Mouse (Mus musculus) G1E (cell line): Measurements from ENCODE around the gene Siah3. TPM values are rescaled to one million over a fixed set of nuclear protein-coding genes. Genes with fewer than 3 reads are reported as not detected.
"Not testable (repeated sequence)": the region's sequence is repeated elsewhere in the genome, so short reads cannot be mapped to it uniquely, and the experiment has no call there.

ENCODE experiments used
- ATAC-seq: 2 replicates; pipeline ENCODE4 v1.8.0; 2016; ENCODE audit warnings: mild to moderate bottlenecking; ENCODE audit not compliant: insufficient number of reproducible peaks, poor library complexity, low FRiP score, severe bottlenecking; ENCODE audit errors: extremely low read depth
- DNase-seq: peaks from one replicate; pipeline ENCODE4 v3.0.0; 2012; ENCODE audit warnings: low spot score
- H3K27me3 ChIP-seq: 2 replicates; pipeline ENCODE4 v1.6.1; 2012; ENCODE audit warnings: mild to moderate bottlenecking, low read length, inconsistent platforms; ENCODE audit not compliant: insufficient read depth
- H3K36me3 ChIP-seq: replicated peaks from 2 replicates; pipeline ENCODE3; 2012; ENCODE audit warnings: mild to moderate bottlenecking, inconsistent platforms
- H3K4me1 ChIP-seq: 2 replicates; pipeline ENCODE4 v1.6.1; 2012; ENCODE audit warnings: low read depth, low read length, inconsistent platforms, mixed read lengths; ENCODE audit not compliant: insufficient read depth
- H3K4me3 ChIP-seq: 2 replicates; pipeline ENCODE4 v1.5.1; 2012; ENCODE audit warnings: low read depth, mild to moderate bottlenecking, inconsistent platforms, low read length, moderate library complexity, mixed read lengths
- H3K9me3 ChIP-seq: replicated peaks from 2 replicates; pipeline ENCODE4 v1.6.1; 2012; ENCODE audit warnings: inconsistent platforms
- CTCF ChIP-seq: IDR thresholded peaks from 2 replicates; pipeline ENCODE4 v1.5.1; 2012; ENCODE audit warnings: low read depth, low read length, inconsistent platforms, mixed read lengths
- GATA1 ChIP-seq: IDR thresholded peaks from 2 replicates; pipeline ENCODE4 v1.6.1; 2012; ENCODE audit warnings: borderline replicate concordance, low read length, inconsistent platforms, mixed read lengths
- GATA2 ChIP-seq: IDR thresholded peaks from 2 replicates; pipeline ENCODE4 v1.6.1; 2012; ENCODE audit warnings: low read depth, low read length, inconsistent platforms, borderline replicate concordance
- POLR2AphosphoS5 ChIP-seq: IDR thresholded peaks from 2 replicates; pipeline ENCODE4 v1.6.1; 2012; ENCODE audit warnings: low read depth, low read length, inconsistent platforms; ENCODE audit not compliant: insufficient replicate concordance
- TAL1 ChIP-seq: conservative IDR thresholded peaks from 2 replicates; pipeline ENCODE4 v1.6.1; 2012; ENCODE audit warnings: low read depth, low read length, inconsistent platforms, mixed read lengths
- polyA plus RNA-seq: library from polyadenylated mRNA; stranded (reverse); fragments of >175 nt; gene quantifications from 2 replicates; pipeline ENCODE4 v1.2.3, GENCODE M21; 2012
- total RNA-seq, 2 experiments: library from RNA; stranded (forward) in 1 of 2; stranded (reverse) in 1 of 2; fragments of 200-1000 nt in 1 of 2; fragments of >200 nt in 1 of 2; fragmentation: Nextera tagmentation in 1 of 2; gene quantifications; 2 replicates each; pipeline ENCODE4 v1.2.3; 2014 to 2017

Gene Siah3
- total and polyA plus RNA-seq, 3 experiments: 0.11 TPM; not detected in 2

- ATAC-seq (no peak), DNase-seq (no peak)
- Histone ChIP-seq H3K36me3 (no peaks in the 10 kb centered on the region), H3K4me1 (no peaks in the 10 kb centered on the region), H3K4me3 (no peak overlapping the region), H3K27me3 (peaks cover 3% of the 10 kb centered on the region; the same call in 1 of the 2 replicates), H3K9me3 (no peaks in the 10 kb centered on the region)
- TF ChIP-seq GATA1: no peak
- TF ChIP-seq CTCF: no peak
- no peak for TF ChIP-seq POLR2AphosphoS5
- TF ChIP-seq TAL1: no peak
- no peak for TF ChIP-seq GATA2
Measured at GRCm38 (mm10) chr14:75431173-75431786, 24.5 kb upstream of the Siah3 start.

DNA sequence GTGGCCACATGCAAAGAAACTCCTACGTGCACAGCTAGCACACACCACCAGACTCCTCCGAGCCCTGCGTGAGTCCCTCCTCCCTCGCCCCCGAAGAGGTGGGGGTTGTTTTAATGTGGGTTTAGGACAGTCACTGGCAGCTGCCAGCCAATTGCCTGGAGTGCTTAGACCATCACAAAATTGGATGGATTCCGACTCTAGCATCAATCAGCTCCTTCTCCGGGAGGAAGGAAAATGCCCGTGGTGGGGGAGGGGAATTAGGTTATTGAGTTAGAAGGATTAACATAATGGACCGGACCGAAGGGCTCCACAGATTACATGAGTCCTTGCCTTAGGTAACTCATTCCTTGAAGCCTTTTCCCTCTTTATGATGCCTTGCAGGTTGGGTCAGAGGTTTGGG, 22.9 kb upstream of the Siah3 start:
- peaks cover 3% of the 10 kb centered on the region; the same call in 1 of the 2 replicates for H3K27me3 ChIP-seq
- H3K4me1 ChIP-seq: no peaks in the 10 kb centered on the region
- TF ChIP-seq CTCF (no peak), GATA2 (no peak), POLR2AphosphoS5 (no peak), TAL1 (no peak), GATA1 (no peak)
- no peak overlapping the region for H3K4me3 ChIP-seq
- no peak for ATAC-seq
- no peaks in the 10 kb centered on the region for H3K36me3 ChIP-seq
- DNase-seq: no peak
- H3K9me3 ChIP-seq: no peaks in the 10 kb centered on the region

DNA sequence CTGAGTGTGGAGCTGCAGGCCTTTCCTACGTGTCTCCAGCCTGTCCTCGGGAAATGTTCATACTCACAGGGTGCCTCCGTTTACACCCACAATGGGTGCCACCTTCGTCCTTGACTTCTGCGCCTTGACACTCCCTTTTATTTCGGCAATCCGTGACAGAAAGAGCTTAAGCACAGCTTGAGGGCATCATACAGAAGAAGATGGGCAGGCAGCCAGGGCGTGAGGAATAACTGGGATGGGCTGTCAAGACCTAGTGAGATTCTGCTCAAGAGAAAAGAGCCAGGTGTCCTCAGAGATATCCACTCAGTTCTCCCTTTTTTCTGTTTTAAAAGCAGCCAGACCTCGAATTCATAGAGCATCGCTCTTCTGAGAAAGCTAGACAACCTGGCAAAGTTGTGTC, 21.2 kb upstream of the Siah3 start:
- no peak for DNase-seq
- ATAC-seq: no peak

DNA sequence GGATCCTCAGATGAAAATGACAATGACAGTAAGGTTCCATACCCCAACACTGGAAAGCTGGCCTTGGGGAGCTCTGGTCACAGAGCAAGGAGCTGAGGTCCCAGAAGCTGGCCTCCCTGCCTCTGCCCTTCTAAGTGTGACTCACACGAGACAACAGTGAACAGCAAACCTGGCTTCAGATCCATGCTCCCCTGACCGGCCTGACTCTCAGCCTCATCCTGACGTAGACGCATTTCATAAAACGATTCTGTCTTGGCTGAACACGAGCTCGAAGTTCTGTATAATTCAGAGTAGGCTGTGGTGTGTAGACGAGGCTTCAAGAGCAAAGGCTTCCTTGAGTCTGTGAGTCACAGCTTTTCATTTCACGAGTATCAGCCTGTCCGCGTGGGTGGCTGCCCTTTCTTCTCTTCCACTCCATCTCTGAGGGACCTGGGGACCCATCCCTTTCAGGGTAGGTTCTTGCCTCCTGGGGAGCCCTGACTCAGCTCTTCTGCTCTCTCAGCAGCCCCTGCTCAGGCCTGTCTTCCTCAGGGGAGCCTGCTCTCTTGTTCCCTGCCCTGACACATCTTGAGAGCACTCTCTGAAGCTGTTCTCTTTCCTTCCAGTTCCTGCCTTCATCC, 11.2 kb upstream of the Siah3 start:
- Histone ChIP-seq H3K4me3 (no peak overlapping the region), H3K36me3 (no peaks in the 10 kb centered on the region), H3K27me3 (peaks cover 3% of the 10 kb centered on the region; the same call in 1 of the 2 replicates), H3K4me1 (no peaks in the 10 kb centered on the region), H3K9me3 (no peaks in the 10 kb centered on the region)
- no peak for DNase-seq
- ATAC-seq: no peak
- TF ChIP-seq GATA2 (no peak), TAL1 (no peak), GATA1 (no peak), POLR2AphosphoS5 (no peak), CTCF (no peak)

More for the DNA sequence above, 21.2 kb upstream of the Siah3 start:
- peaks cover 3% of the 10 kb centered on the region; the same call in 1 of the 2 replicates for H3K27me3 ChIP-seq
- H3K9me3 ChIP-seq: no peaks in the 10 kb centered on the region
- no peaks in the 10 kb centered on the region for H3K4me1 ChIP-seq
- H3K36me3 ChIP-seq: no peaks in the 10 kb centered on the region
- TF ChIP-seq GATA2 (no peak), TAL1 (no peak), CTCF (no peak), GATA1 (no peak), POLR2AphosphoS5 (no peak)
- no peak overlapping the region for H3K4me3 ChIP-seq

DNA sequence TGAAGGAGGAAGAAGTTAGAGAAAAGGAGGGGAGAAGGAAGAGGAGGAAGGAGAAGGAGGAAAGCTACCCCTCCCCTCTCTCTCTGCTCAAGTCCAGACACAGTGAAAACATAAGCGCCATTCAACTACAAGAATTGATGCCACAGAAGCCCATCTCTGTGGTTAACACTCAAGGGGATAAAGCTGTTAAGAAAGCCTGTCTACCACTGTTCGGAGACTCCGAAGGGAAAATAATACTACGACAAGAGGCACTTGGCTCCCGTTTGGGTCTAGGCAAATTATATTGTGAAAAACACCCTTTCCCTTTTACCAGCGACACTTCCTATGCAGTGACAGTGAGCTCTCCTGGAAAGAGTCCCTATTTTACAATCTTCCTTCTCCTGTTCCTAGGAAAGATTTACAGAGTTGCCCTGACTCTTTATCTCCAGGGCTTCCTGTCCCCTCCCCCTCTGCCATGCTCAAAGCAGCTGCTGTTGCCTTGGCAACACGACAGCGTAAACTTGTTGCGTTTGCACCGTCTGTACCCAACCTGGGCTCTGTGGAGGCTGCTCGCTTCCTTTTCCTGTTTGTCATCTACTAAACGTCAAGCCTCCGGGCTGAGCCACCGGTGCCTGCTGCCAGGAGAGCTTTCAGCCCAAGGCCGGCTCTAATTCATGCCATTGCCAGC, 10.4 kb upstream of the Siah3 start:
- H3K9me3 ChIP-seq: no peaks in the 10 kb centered on the region
- H3K36me3 ChIP-seq: no peaks in the 10 kb centered on the region
- H3K4me3 ChIP-seq: no peak overlapping the region
- peaks cover 3% of the 10 kb centered on the region; the same call in 1 of the 2 replicates for H3K27me3 ChIP-seq
- ATAC-seq: no peak
- TF ChIP-seq TAL1 (no peak), GATA1 (no peak), POLR2AphosphoS5 (no peak), CTCF (no peak), GATA2 (no peak)
- no peaks in the 10 kb centered on the region for H3K4me1 ChIP-seq
- DNase-seq: no peak

GRCm38 (mm10) chr14:75445948-75446281, 9.9 kb upstream of the Siah3 start:
- Histone ChIP-seq H3K27me3 (peaks cover 3% of the 10 kb centered on the region; the same call in 1 of the 2 replicates), H3K4me1 (no peaks in the 10 kb centered on the region), H3K9me3 (no peaks in the 10 kb centered on the region), H3K36me3 (no peaks in the 10 kb centered on the region), H3K4me3 (no peak overlapping the region)
- no peak for DNase-seq
- TF ChIP-seq GATA2 (no peak), TAL1 (no peak), GATA1 (no peak), POLR2AphosphoS5 (no peak), CTCF (no peak)
- no peak for ATAC-seq

DNA sequence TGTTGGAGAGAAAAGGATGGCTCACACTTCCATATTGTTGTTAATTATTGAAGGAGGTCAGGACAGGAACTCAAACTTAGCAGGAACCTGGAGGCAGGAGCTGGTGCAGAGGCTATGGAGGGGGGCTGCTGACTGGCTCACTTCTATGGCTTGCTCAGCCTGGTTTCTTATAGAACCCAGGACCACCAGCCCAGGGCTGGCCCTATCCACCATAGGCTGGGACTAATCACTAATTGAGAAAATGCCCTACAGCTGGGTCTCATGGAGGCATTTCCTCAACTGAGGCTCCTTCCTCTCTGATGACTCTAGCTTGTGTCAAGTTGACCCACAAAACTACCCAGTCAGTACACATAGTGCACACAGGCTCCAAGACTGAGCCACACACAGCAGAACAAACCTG, 9.5 kb upstream of the Siah3 start:
- H3K4me3 ChIP-seq, H3K4me1 ChIP-seq, ATAC-seq, H3K36me3 ChIP-seq, DNase-seq, H3K27me3 ChIP-seq, H3K9me3 ChIP-seq: not testable (repeated sequence)
